Mouse (Mus musculus) ovary, postnatal 10 days (tissue): ENCODE measurements around the gene Dnm3.

Source experiments
- DNase-seq: peaks from one replicate; pipeline ENCODE4 v3.0.0; 2022; ENCODE audit warnings: low spot score

Dnm3 gene

GRCm38 (mm10) chr1:162247216-162247615, 230.6 kb downstream of the Dnm3 start:
- no peak for DNase-seq

GRCm38 (mm10) chr1:162243651-162243990, 234.2 kb downstream of the Dnm3 start:
- DNase-seq: no peak

GRCm38 (mm10) chr1:162242980-162243650, 234.7 kb downstream of the Dnm3 start:
- no peak for DNase-seq

- DNase-seq: no peak
These were observed 237.1 kb downstream of the Dnm3 start for GRCm38 (mm10) chr1:162240720-162241119.

- DNase-seq: no peak
These were observed 239.2 kb downstream of the Dnm3 start for GRCm38 (mm10) chr1:162238646-162239045.

GRCm38 (mm10) chr1:162236624-162237159, 241.1 kb downstream of the Dnm3 start:
- no peak for DNase-seq

GRCm38 (mm10) chr1:162225621-162226147, 252.2 kb downstream of the Dnm3 start:
- DNase-seq: no peak

- no peak for DNase-seq
These were observed 252.8 kb downstream of the Dnm3 start for GRCm38 (mm10) chr1:162224817-162225605.

GRCm38 (mm10) chr1:162224061-162224460, 253.8 kb downstream of the Dnm3 start:
- DNase-seq: no peak

GRCm38 (mm10) chr1:162223258-162223940, 254.4 kb downstream of the Dnm3 start:
- DNase-seq: no peak

GRCm38 (mm10) chr1:162222353-162222752, 255.5 kb downstream of the Dnm3 start:
- DNase-seq: no peak

- no peak for DNase-seq
These were observed 256.0 kb downstream of the Dnm3 start for GRCm38 (mm10) chr1:162221801-162222301.

- no peak for DNase-seq
These were observed 256.9 kb downstream of the Dnm3 start for GRCm38 (mm10) chr1:162220891-162221290.

- DNase-seq: no peak
These were observed 258.1 kb downstream of the Dnm3 start for GRCm38 (mm10) chr1:162219781-162220180.

GRCm38 (mm10) chr1:162218530-162219180, 259.2 kb downstream of the Dnm3 start:
- DNase-seq: no peak

GRCm38 (mm10) chr1:162217340-162217974, 260.4 kb downstream of the Dnm3 start:
- peak; percentile 60 for DNase-seq

GRCm38 (mm10) chr1:162216656-162217055, 261.2 kb downstream of the Dnm3 start:
- DNase-seq: no peak

GRCm38 (mm10) chr1:162215743-162216142, 262.1 kb downstream of the Dnm3 start:
- no peak for DNase-seq

GRCm38 (mm10) chr1:162213066-162213465, 264.8 kb downstream of the Dnm3 start:
- no peak for DNase-seq

- DNase-seq: no peak
These were observed 267.3 kb downstream of the Dnm3 start for GRCm38 (mm10) chr1:162210529-162210928.

- no peak for DNase-seq
These were observed 268.2 kb downstream of the Dnm3 start for GRCm38 (mm10) chr1:162209487-162210149.
